Mouse (Mus musculus): ENCODE results near the gene Zfp710. TPM values are rescaled to one million over a fixed set of nuclear protein-coding genes. Genes with fewer than 3 reads are reported as not detected.

Zfp710 gene
- polyA plus RNA-seq, 1 experiment from 2014 or later = 13.5 TPM

DNA sequence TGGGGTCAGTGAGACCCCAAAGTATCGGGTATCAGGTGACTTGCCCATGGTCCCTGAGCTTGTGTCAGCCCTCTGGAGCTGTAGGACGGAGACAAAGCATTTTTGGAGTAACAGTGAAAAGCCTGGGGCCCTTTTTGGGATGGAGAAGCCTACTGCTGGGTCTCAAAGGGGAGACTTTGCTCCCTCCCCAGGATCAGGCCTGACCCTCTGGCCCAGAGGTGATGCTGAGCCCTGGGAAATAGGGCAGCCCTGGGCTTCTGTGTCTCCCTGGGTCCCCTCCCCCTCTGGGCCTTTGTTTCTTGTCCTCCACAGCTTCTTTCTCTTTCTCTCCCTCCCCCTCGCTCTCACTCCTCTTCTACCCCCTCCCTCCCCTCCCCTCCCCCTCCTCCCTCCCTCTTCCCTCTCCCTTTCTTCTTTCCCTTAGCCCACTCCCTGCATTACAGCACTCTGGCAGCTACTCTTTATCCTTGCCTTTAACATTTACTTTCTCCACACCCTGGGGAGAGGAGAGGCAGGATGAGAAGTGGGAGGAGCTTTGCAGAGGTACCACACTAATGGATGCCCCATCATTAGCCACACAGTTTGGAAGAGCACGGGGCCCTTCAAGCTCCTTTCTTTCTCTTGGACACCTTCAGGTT is 51.5 kb downstream of the Zfp710 start:
- peaks cover 54% of the 10 kb centered on the region for H3K4me1 ChIP-seq (replicated peaks)
- 0 out of 2 replicates have a peak, but pooled peaks cover 2% of the 10 kb centered on the region for H3K36me3 ChIP-seq
- ATAC-seq = no peak
- H3K9ac ChIP-seq = no peak overlapping the region
- H3K27me3 ChIP-seq (replicated peaks) = no peaks in the 10 kb centered on the region
- no peak overlapping the region for H3K4me3 ChIP-seq (replicated peaks)
- 0 out of 2 replicates have a peak overlapping the region, but pooled peaks have one; percentile 8 for H3K27ac ChIP-seq
- no peak overlapping the region for H3K4me2 ChIP-seq (replicated peaks)
- WGBS = 54% methylated on average over 4 of the region's 4 CpGs
- no peaks in the 10 kb centered on the region for H3K9me3 ChIP-seq

DNA sequence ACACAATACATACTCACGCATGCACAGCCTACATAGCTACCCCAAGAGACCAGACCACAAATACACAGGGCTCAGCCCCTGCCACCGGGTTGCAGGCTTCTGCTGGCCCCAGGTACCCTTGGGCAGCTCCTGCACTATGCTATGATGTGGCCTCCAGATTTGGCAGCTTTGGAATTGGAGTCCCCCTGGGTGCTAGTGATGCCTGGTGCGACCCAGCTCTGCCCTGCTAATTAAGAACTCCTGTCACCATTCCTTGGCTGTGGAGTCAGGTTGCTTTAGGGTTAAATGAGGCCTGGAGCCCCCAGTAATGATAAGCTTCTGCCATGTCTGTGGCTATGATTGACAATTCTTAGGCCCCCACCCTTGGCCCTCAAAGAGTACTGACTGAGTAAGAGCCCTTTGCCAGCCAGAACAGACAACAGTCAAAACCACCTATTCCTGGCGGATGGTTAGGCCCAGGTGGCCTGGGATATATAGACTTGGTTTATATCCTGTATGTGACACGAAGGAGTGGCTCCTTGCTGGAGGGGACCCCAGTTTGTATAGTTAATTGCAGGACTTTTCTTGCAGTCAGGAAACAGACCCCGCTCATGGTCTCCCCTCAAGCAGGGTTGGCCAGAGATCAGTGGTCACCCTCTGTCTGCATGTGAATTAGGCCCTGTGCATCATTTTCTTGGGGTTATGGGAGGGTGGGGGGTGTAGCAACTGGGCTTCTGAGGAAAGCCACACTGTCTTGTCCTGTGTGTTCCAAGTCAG is 52.5 kb downstream of the Zfp710 start:
- Histone ChIP-seq H3K9ac (no peak overlapping the region), H3K4me2 (replicated peaks) (no peak overlapping the region), H3K9me3 (no peaks in the 10 kb centered on the region), H3K27ac (no peak overlapping the region), H3K27me3 (replicated peaks) (no peaks in the 10 kb centered on the region), H3K4me3 (replicated peaks) (no peak overlapping the region), H3K36me3 (peaks cover 11% of the 10 kb centered on the region), H3K4me1 (replicated peaks) (peaks cover 54% of the 10 kb centered on the region)
- no peak for ATAC-seq
- 76% methylated on average over 6 of the region's 6 CpGs for WGBS

DNA sequence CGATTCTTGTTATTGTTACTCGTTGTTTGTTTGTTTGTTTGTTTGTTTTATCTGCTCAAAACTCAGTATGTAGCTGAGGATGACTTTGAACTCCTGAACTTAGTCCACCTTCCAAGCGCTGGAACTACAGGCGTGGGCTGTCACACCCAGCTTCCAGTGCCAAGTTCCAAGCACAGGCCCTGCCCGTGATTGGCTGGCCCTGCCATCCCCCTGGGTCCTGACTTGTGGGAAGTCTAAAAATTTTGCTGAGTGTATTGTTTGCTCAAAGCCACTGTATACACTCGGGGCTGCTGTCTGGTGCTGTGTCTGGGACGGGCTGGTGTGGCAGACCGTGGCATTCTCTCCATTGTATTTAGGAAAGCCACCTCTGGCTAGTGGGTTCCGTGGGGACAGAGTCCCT is 53.2 kb downstream of the Zfp710 start:
- peaks cover 54% of the 10 kb centered on the region for H3K4me1 ChIP-seq (replicated peaks)
- no peak for ATAC-seq

DNA sequence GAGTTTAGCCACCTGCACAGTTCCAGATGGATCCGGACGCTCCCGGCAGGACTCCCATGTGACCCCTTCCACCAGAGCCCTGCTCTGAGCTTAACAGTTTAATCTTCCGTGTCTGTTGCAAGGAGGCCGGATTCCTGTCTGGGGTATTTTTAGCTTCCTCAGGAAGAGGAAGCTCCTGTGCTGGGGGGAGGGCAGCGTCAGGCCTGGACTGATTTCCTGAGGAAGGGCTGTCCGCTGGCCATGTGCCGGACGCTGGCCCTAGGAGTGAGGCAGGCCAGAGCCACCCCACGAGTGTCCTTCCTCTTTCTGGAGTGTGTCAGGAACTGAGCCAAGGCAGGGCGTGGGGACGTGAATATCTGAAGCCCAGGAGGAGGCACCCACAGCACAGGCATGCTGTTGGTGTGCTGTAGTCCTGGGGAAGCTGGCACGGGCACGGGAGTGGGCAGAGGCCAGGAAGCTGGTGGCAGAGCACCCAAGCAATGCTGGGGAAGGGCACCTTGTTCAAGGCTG is 54.2 kb downstream of the Zfp710 start:
- Histone ChIP-seq H3K9me3 (no peaks in the 10 kb centered on the region), H3K4me3 (replicated peaks) (no peak overlapping the region), H3K9ac (0 out of 2 replicates have a peak overlapping the region, but pooled peaks have one; percentile 1), H3K36me3 (peaks cover 17% of the 10 kb centered on the region), H3K27ac (peak overlapping the region; percentile 82), H3K4me1 (replicated peaks) (peaks cover 49% of the 10 kb centered on the region), H3K27me3 (replicated peaks) (no peaks in the 10 kb centered on the region), H3K4me2 (replicated peaks) (peak overlapping the region; percentile 29)
- ATAC-seq = peak; percentile 48
- 15% methylated on average over 14 of the region's 14 CpGs for WGBS

More for the DNA sequence above, 53.2 kb downstream of the Zfp710 start:
- Histone ChIP-seq H3K4me2 (replicated peaks) (no peak overlapping the region), H3K27me3 (replicated peaks) (no peaks in the 10 kb centered on the region), H3K27ac (peak overlapping the region; percentile 4; the same call in 1 of the 2 replicates), H3K9ac (no peak overlapping the region), H3K4me3 (replicated peaks) (no peak overlapping the region), H3K36me3 (peaks cover 14% of the 10 kb centered on the region), H3K9me3 (no peaks in the 10 kb centered on the region)
- 59% methylated on average over 9 of the region's 9 CpGs for WGBS

DNA sequence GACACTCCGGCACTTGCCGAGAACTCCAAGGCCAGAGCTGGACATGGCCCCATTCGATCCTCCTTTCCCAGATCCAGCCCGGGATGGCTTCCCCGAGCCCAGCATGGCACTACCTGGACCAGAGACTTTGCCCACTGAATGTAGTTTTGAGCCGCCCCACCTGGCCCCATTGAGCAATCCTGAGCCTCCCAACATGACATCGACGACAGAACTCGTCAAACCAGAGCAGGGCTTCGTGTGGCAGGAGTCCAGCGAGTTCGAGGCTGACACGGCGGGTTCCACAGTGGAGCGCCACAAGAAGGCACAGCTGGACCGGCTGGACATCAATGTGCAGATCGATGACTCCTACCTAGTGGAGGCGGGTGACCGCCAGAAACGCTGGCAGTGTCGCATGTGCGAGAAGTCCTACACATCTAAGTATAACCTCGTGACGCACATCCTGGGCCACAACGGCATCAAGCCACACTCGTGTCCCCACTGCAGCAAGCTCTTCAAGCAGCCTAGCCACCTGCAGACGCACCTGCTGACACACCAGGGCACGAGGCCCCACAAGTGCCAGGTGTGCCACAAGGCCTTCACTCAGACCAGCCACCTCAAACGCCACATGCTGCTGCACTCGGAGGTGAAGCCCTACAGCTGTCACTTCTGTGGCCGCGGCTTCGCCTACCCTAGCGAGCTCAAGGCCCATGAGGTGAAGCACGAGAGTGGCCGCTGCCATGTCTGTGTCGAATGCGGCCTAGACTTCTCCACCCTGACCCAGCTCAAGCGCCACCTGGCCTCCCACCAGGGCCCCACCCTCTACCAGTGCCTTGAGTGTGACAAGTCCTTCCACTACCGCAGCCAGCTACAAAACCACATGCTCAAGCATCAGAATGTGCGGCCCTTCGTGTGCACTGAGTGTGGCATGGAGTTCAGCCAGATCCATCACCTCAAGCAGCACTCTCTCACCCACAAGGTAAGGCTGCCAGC is 57.3 kb downstream of the Zfp710 start:
- ATAC-seq = no peak

DNA sequence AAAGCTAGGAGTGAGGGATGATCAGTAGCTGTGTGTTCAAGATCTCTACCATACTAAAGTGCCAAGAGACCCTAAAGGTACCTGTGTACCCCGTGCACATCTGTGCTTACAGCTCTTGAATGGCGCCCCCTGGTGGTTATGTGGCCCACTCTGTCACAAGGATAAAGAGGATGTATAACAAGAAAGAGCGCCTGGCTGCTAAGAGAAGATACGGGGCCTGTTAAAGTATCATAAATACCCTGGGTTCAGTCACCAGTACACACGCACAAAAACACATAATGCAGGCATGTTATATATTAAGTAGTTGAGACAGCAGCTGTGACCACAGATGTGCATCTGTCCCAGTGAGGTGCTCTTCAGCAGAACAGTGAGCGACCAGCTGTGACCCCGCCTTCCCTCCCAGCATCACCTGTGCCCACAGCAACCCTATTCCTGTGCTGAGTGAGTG is 59.9 kb downstream of the Zfp710 start:
- Histone ChIP-seq H3K4me3 (replicated peaks) (no peak overlapping the region), H3K27ac (no peak overlapping the region), H3K36me3 (peaks cover 39% of the 10 kb centered on the region), H3K9ac (no peak overlapping the region), H3K9me3 (no peaks in the 10 kb centered on the region), H3K4me2 (replicated peaks) (no peak overlapping the region), H3K4me1 (replicated peaks) (no peaks in the 10 kb centered on the region), H3K27me3 (replicated peaks) (no peaks in the 10 kb centered on the region)
- ATAC-seq = peak; percentile 48
- WGBS = 49% methylated on average over 7 of the region's 7 CpGs

More for the DNA sequence above, 57.3 kb downstream of the Zfp710 start:
- Histone ChIP-seq H3K4me1 (replicated peaks) (peaks cover 20% of the 10 kb centered on the region), H3K9me3 (no peaks in the 10 kb centered on the region), H3K36me3 (peaks cover 24% of the 10 kb centered on the region), H3K27me3 (replicated peaks) (no peaks in the 10 kb centered on the region), H3K9ac (no peak overlapping the region), H3K27ac (no peak overlapping the region), H3K4me2 (replicated peaks) (no peak overlapping the region), H3K4me3 (replicated peaks) (no peak overlapping the region)
- 91% methylated on average over 42 of the region's 42 CpGs for WGBS

DNA sequence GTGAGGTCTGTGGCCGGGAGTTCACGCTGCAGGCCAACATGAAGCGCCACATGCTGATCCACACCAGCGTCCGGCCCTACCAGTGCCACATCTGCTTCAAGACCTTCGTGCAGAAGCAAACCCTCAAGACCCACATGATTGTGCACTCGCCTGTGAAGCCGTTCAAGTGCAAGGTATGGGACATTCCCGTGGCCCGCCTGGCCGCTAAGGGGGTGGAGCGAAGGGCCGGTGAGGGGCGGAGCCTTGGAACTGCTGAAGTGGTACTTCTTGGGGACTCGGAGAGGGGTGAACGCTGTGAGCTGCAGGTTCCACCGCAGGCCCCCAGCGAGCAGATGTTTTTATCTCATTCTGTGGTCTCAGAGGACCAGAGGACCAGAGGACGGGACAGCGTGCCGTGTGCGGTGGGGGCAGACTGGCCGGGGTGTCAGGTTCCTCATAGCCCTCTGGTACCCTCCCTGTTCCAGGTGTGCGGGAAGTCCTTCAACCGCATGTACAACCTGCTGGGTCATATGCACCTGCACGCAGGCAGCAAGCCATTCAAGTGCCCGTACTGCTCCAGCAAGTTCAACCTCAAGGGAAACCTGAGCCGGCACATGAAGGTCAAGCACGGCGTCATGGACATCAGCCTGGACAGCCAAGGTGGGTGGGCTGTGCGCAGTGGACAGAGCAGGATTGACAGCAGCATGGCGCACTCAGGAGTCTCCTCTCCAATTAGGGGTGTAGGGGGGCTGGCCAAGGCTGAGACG is 61.5 kb downstream of the Zfp710 start:
- Histone ChIP-seq H3K4me2 (replicated peaks) (no peak overlapping the region), H3K27ac (no peak overlapping the region), H3K9me3 (no peaks in the 10 kb centered on the region), H3K36me3 (peaks cover 40% of the 10 kb centered on the region), H3K27me3 (replicated peaks) (no peaks in the 10 kb centered on the region), H3K9ac (no peak overlapping the region), H3K4me3 (replicated peaks) (no peak overlapping the region), H3K4me1 (replicated peaks) (no peaks in the 10 kb centered on the region)
- WGBS = 87% methylated on average over 33 of the region's 33 CpGs
- ATAC-seq = 0 out of 2 replicates have a peak, but pooled peaks have one; percentile 24

DNA sequence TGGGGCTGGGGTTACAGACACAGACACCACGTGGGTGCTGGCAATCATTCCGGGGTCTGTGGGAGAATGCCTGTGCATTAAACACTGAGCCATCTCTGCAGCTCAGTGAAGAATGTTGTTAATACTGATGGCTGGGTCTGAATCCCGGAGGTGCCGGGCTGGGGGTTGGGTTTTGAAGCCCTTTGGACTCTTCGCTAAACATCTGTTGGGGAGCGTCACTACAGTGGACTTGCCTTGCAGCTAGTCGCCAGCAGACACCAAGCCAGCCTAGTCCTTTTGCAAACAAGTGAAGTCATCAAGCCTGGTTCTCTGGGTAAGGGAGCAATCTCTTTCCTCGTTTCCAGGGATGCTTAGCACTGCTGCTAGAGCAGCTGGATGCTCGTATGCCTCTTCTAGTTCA is 63.6 kb downstream of the Zfp710 start:
- Histone ChIP-seq H3K4me3 (replicated peaks) (no peak overlapping the region), H3K9me3 (no peaks in the 10 kb centered on the region), H3K27me3 (replicated peaks) (no peaks in the 10 kb centered on the region), H3K9ac (no peak overlapping the region), H3K4me2 (replicated peaks) (no peak overlapping the region), H3K36me3 (peaks cover 30% of the 10 kb centered on the region), H3K4me1 (replicated peaks) (0 out of 2 replicates have a peak, but pooled peaks cover 5% of the 10 kb centered on the region), H3K27ac (no peak overlapping the region)
- peak; percentile 16; the same call in 1 of the 2 replicates for ATAC-seq
- WGBS = 58% methylated on average over 9 of the region's 9 CpGs

DNA sequence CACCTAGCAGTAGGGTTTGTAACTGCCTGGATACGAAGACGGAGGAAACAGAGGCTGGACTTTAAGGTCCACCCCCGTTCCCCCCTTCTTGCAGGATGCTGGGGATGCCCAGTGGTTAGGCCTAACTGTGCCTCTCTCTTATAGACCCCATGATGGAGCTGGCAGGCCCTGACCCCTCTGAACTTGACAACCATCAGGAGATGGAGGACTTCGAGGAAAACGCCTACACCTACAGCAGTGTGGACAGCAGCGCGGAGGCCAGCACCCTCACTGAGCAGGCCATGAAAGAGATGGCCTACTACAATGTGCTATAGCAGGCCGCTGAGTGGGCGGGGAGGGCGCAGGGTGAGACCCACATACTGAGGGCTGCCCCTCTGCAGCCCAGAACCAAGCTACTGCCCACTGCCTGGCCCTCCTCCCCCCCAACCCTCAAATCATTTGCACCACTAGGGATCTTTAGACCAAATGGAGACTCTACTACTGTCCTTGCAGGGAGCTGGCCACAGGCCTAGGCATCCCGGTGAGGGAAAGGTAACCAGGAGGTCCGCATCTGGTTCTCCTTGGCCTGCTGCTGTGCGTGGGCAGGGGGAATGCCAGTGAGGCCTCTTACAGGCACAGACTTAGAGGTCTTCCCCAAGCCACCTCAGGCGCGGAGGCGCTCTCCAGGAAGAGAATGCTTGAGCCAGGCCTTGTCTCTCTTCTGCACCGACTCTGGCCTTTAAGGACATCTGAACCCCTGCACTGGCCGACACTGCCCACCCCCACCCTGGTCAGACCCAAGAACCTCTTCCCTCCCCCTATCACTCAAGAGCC is 65.8 kb downstream of the Zfp710 start:
- H3K27ac ChIP-seq = no peak overlapping the region
- H3K36me3 ChIP-seq = peaks cover 44% of the 10 kb centered on the region
- H3K4me2 ChIP-seq (replicated peaks) = no peak overlapping the region
- 0 out of 2 replicates have a peak, but pooled peaks have one; percentile 6 for ATAC-seq
- H3K4me3 ChIP-seq (replicated peaks) = no peak overlapping the region
- H3K27me3 ChIP-seq (replicated peaks) = no peaks in the 10 kb centered on the region
- 0 out of 2 replicates have a peak, but pooled peaks cover 5% of the 10 kb centered on the region for H3K4me1 ChIP-seq (replicated peaks)
- WGBS = 87% methylated on average over 18 of the region's 18 CpGs
- H3K9me3 ChIP-seq = no peaks in the 10 kb centered on the region
- H3K9ac ChIP-seq = no peak overlapping the region

DNA sequence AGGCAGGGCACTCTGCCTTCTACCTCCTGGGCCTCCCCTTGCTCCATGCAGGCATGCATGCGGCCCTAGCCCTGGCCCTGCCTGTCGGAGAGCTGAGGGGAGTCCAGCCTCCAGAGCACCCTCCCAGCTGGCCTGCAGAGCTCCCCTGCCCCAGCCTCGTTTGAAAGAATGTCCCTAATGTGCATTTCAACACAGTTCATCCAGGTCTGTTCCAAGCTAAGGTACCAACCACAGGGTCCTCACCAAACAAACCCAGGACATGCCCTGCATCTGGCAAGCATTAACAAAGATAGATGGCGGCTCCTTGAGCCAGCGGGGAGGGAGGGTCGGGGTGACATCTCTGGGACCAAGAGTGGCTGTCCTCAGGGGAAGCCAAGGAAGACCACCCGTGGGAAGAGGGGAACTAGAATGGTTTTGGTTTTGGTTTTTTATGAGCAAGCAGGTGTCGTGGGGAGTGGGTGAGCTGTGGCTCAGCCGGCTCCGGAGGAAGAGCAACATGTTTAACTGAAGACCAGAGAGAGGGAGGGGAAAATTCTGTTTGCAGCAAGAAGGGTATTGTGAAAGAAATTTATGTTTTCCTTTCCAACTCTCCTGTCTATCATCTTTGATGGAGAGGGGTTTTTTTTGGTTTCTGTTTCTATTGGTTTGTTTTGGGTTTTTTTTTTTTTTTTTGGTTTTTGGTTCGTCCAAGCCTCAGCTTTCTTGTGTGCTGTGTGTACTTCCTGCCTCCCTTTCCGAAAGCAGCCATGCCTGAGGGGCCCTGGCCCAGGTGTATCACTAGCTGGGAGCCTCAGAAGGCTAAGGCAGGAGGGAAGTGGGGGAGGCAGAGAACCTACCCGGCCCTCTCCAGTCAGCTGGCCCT is 66.6 kb downstream of the Zfp710 start:
- no peak for ATAC-seq
- Histone ChIP-seq H3K9ac (no peak overlapping the region), H3K27ac (no peak overlapping the region)

More for the DNA sequence above, 66.6 kb downstream of the Zfp710 start:
- peaks cover 48% of the 10 kb centered on the region for H3K36me3 ChIP-seq
- H3K9me3 ChIP-seq = no peaks in the 10 kb centered on the region
- H3K4me2 ChIP-seq (replicated peaks) = no peak overlapping the region
- no peak overlapping the region for H3K4me3 ChIP-seq (replicated peaks)
- H3K27me3 ChIP-seq (replicated peaks) = no peaks in the 10 kb centered on the region
- H3K4me1 ChIP-seq (replicated peaks) = 0 out of 2 replicates have a peak, but pooled peaks cover 5% of the 10 kb centered on the region
- 60% methylated on average over 13 of the region's 13 CpGs for WGBS

Data from intestine, embryonic 15.5 days (tissue).